9 mouse cellular contexts compared by ENCODE assay signal in the genomic region with DNA sequence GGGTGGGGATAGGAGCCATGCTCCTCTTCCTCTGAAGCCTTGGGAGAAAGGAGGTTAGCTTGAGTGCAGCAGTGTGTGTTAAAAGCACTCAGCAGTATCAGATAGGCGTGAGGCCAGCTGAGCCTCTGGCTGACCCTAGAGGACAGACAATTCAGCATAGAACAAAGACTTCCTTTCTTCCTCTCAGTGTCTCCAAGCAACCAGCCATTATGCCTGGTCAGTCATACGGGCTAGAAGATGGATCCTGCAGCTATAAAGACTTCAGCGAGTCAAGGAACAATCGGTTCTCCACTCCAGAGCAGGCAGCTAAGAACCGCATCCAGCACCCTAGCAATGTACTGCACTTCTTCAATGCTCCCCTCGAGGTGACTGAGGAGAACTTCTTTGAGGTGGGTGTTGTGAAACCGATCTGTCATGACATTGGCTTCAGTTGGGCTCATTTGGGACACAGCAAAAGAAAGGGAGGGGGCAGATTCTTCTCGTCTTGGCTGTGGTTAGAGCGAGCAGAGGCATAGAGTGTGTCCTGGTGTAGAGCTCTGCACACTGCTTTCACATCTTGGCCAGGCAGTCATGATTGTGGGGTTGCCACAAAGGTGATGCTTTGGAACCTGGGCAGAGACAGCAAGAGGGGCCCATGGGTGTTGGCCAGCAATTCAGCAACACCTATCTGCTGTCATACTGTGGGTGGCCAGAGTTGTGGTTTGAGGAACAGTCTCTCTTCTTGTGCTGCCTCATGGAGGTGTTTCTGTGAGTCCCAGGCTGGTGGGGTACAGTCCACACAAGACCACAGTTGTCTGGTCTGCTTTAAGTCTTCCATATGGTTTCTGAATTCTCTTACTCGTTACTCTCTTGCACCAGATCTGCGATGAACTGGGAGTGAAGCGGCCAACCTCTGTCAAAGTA. TPM values are rescaled to one million over a fixed set of nuclear protein-coding genes. Genes with fewer than 3 reads are reported as not detected.
DNase-seq lines count a peak whose midpoint lies in the region; ATAC-seq and TF ChIP-seq lines count a peak whose summit lies in the region.
"Had no signal": no experiment of that assay in that cellular context is flagged by ENCODE, and none has a peak within 500 bp of the region (broad histone marks: within the 10 kb centered on the region; RNA-seq: fewer than 3 reads in every experiment).

No protein-coding gene starts in this region.

- peaks cover 45% of the 10 kb centered on the region for H3K36me3 ChIP-seq in embryonic facial prominence, embryonic 11.5 days (replicated peaks; ENCODE audit: control insufficient read depth, insufficient read depth, low read depth, low read length)
- H3K36me3 ChIP-seq in hindbrain, embryonic 15.5 days = peaks cover 66% of the 10 kb centered on the region
- peaks cover 4% of the 10 kb centered on the region for H3K36me3 ChIP-seq in testis, adult 2 months (ENCODE audit: control insufficient read depth, insufficient read depth, low read length)

- peak; percentile 17; the same call in 1 of the 2 replicates for ATAC-seq in embryonic facial prominence, embryonic 11.5 days (replicated peaks; ENCODE audit: insufficient number of reproducible peaks, low FRiP score, low TSS enrichment, low read depth)
- no peak for ATAC-seq in hindbrain, embryonic 15.5 days (ENCODE audit: low FRiP score, low read depth)

- DNase-seq in layer of hippocampus, adult 2 months (ENCODE audit: low spot score in 2 of 2) = no peak
- DNase-seq in layer of hippocampus, adult 9-11 months = no peak
- no peak for DNase-seq in embryonic facial prominence, embryonic 11.5 days (ENCODE audit: low spot score)
- peak; percentile 71 for DNase-seq in lung, postnatal 25 days (ENCODE audit: low spot score)
- no peak for DNase-seq in urinary bladder, postnatal 4 days (ENCODE audit: low spot score in 2 of 2)
- no peak for DNase-seq in spleen, postnatal 10 days (ENCODE audit: low spot score in 2 of 2)

- no peak overlapping the region for H3K9ac ChIP-seq in embryonic facial prominence, embryonic 11.5 days (replicated peaks; ENCODE audit: low read length)
- H3K9ac ChIP-seq in hindbrain, embryonic 15.5 days = peak overlapping the region; percentile 12; the same call in 1 of the 2 replicates
- H3K9ac ChIP-seq: liver, embryonic 14.5 days had no signal

- WGBS in embryonic facial prominence, embryonic 11.5 days = 61% methylated on average over 12 of the region's 12 CpGs
- WGBS in hindbrain, embryonic 15.5 days = 25% methylated on average over 12 of the region's 12 CpGs

- peak overlapping the region; percentile 93 for H3K27ac ChIP-seq in layer of hippocampus, adult 2 months
- H3K27ac ChIP-seq in embryonic facial prominence, embryonic 11.5 days (replicated peaks; ENCODE audit: low read depth, low read length) = no peak overlapping the region; the same call in 1 of the 2 replicates
- H3K27ac ChIP-seq in hindbrain, embryonic 15.5 days (replicated peaks) = peak overlapping the region; percentile 57; the same call in 1 of the 2 replicates
- 0 out of 2 replicates have a peak overlapping the region, but pooled peaks have one; percentile 16 for H3K27ac ChIP-seq in testis, adult 2 months (ENCODE audit: control insufficient read depth, insufficient read depth, low read depth, low read length)
- H3K27ac ChIP-seq: liver, embryonic 14.5 days had no signal

- TF ChIP-seq POLR2A in testis, adult 2 months (IDR thresholded peaks at IDR 0.05; ENCODE audit: control insufficient read depth, low read depth, low read length) = no peak

- 0 out of 2 replicates have a peak, but pooled peaks have one; percentile 6 for TF ChIP-seq CTCF in layer of hippocampus, adult 2 months (conservative IDR thresholded peaks at IDR 0.05)
- no peak for TF ChIP-seq CTCF in testis, adult 2 months (IDR thresholded peaks at IDR 0.05; ENCODE audit: control insufficient read depth, insufficient read depth, insufficient replicate concordance, low read depth, low read length)

- no peaks in the 10 kb centered on the region for H3K27me3 ChIP-seq in embryonic facial prominence, embryonic 11.5 days (ENCODE audit: control insufficient read depth, insufficient read depth, low read length)
- no peaks in the 10 kb centered on the region for H3K27me3 ChIP-seq in hindbrain, embryonic 15.5 days
- no peaks in the 10 kb centered on the region for H3K27me3 ChIP-seq in testis, adult 2 months (ENCODE audit: control insufficient read depth, insufficient read depth, low read length)

- no peaks in the 10 kb centered on the region for H3K9me3 ChIP-seq in embryonic facial prominence, embryonic 11.5 days (replicated peaks; ENCODE audit: control insufficient read depth, low read length)
- H3K9me3 ChIP-seq in hindbrain, embryonic 15.5 days = no peaks in the 10 kb centered on the region

- no peak overlapping the region for H3K4me2 ChIP-seq in embryonic facial prominence, embryonic 11.5 days (ENCODE audit: low read depth, low read length)
- H3K4me2 ChIP-seq in hindbrain, embryonic 15.5 days = no peak overlapping the region

- H3K4me1 ChIP-seq in embryonic facial prominence, embryonic 11.5 days (ENCODE audit: control insufficient read depth, insufficient read depth, low read length) = no peaks in the 10 kb centered on the region; the same call in 1 of the 2 replicates
- H3K4me1 ChIP-seq in hindbrain, embryonic 15.5 days (replicated peaks) = peaks cover 54% of the 10 kb centered on the region
- peaks cover 6% of the 10 kb centered on the region for H3K4me1 ChIP-seq in testis, adult 2 months (ENCODE audit: control insufficient read depth, insufficient read depth, low read length)

- no peak overlapping the region for H3K4me3 ChIP-seq in layer of hippocampus, adult 2 months
- no peak overlapping the region for H3K4me3 ChIP-seq in embryonic facial prominence, embryonic 11.5 days (ENCODE audit: low read depth, low read length)
- H3K4me3 ChIP-seq in hindbrain, embryonic 15.5 days = no peak overlapping the region
- no peak overlapping the region for H3K4me3 ChIP-seq in testis, adult 2 months (ENCODE audit: control insufficient read depth, low read depth, low read length)

RNA-seq across cellular contexts. Expression of gene Ech1, which starts 4.4 kb away (rescaled TPM):
- 10 to 100 TPM; 66.4 to 68.8 TPM for total RNA-seq in layer of hippocampus, adult 2 months (2021)
- polyA plus RNA-seq in embryonic facial prominence, embryonic 11.5 days (2014; fragmentation: Nextera tagmentation; extraction: Ambion mirVana) = 103 and 106 TPM in 2 replicates
- 97.8 and 98.0 TPM in 2 replicates for polyA plus RNA-seq in hindbrain, embryonic 15.5 days (2015; fragmentation: Nextera tagmentation; extraction: Ambion mirVana)
- 124 and 147 TPM in 2 replicates for polyA plus RNA-seq in testis, adult 2 months (2012; rRNA removed)

RNA-seq across cellular contexts. Expression of gene Hnrnpl, which starts 12.3 kb away (rescaled TPM):
- total RNA-seq in layer of hippocampus, adult 2 months (2021) = 100 to 1,000 TPM; 410 to 476 TPM
- polyA plus RNA-seq in embryonic facial prominence, embryonic 11.5 days (2014; fragmentation: Nextera tagmentation; extraction: Ambion mirVana) = 328 and 350 TPM in 2 replicates
- polyA plus RNA-seq in hindbrain, embryonic 15.5 days (2015; fragmentation: Nextera tagmentation; extraction: Ambion mirVana) = 162 and 180 TPM in 2 replicates
- 162 and 200 TPM in 2 replicates for polyA plus RNA-seq in testis, adult 2 months (2012; rRNA removed)

RNA-seq across cellular contexts. Expression of gene Lgals4, which starts 13.0 kb away (rescaled TPM):
- 1 to 10 TPM; 4.4 to 6.8 TPM for total RNA-seq in layer of hippocampus, adult 2 months (2021)
- polyA plus RNA-seq in embryonic facial prominence, embryonic 11.5 days (2014; fragmentation: Nextera tagmentation; extraction: Ambion mirVana) = 1.5 and 1.9 TPM in 2 replicates
- 5.7 and 7.2 TPM in 2 replicates for polyA plus RNA-seq in hindbrain, embryonic 15.5 days (2015; fragmentation: Nextera tagmentation; extraction: Ambion mirVana)
- 13.8 and 17.5 TPM in 2 replicates for polyA plus RNA-seq in testis, adult 2 months (2012; rRNA removed)

RNA-seq across cellular contexts. Expression of gene Rinl, which starts 31.8 kb away (rescaled TPM):
- total RNA-seq in layer of hippocampus, adult 2 months (2021) = 1 to 10 TPM; 2.6 to 4.5 TPM
- 2.3 and 3.2 TPM in 2 replicates for polyA plus RNA-seq in embryonic facial prominence, embryonic 11.5 days (2014; fragmentation: Nextera tagmentation; extraction: Ambion mirVana)
- 2.6 and 2.7 TPM in 2 replicates for polyA plus RNA-seq in hindbrain, embryonic 15.5 days (2015; fragmentation: Nextera tagmentation; extraction: Ambion mirVana)
- 1.1 and 1.6 TPM in 2 replicates for polyA plus RNA-seq in testis, adult 2 months (2012; rRNA removed)

RNA-seq across cellular contexts. Expression of gene Lgals7, which starts 43.0 kb away (rescaled TPM):
- not detected for total RNA-seq in layer of hippocampus, adult 2 months (2021)
- polyA plus RNA-seq in embryonic facial prominence, embryonic 11.5 days (2014; fragmentation: Nextera tagmentation; extraction: Ambion mirVana) = 0.98 and 1.3 TPM in 2 replicates
- polyA plus RNA-seq in hindbrain, embryonic 15.5 days (2015; fragmentation: Nextera tagmentation; extraction: Ambion mirVana) = 4.7 and 7.9 TPM in 2 replicates
- polyA plus RNA-seq in testis, adult 2 months (2012; rRNA removed) = 1.4 and 1.7 TPM in 2 replicates
